Mouse (Mus musculus): ENCODE measurements at regions not wholly inside any gene's neighbourhood (a gene's known extent, or its start where the extent isn't known, plus 50 kb on each side); places are given as distances from the start of the nearest gene placed in this dataset.

DNA sequence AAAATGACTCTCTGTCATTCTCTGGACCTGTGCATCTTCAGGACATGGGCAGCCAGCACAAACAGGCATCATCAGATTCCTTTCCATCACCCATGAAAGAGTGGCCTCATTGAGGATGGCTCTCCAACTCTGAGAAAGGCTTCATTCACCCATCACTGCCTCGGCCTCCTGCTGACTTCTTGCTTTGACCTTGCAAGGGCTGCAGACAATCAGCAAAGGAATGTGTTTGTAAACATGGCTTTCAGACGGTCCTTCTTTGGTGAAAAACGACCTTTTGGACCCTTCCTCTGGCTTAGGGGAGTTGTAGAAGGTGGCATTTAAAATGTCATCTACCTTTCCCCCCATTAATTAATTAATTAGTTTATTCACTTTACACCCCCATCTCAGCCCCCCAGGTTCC, 134.3 kb downstream of the Moxd1 start:
- no peak for DNase-seq

DNA sequence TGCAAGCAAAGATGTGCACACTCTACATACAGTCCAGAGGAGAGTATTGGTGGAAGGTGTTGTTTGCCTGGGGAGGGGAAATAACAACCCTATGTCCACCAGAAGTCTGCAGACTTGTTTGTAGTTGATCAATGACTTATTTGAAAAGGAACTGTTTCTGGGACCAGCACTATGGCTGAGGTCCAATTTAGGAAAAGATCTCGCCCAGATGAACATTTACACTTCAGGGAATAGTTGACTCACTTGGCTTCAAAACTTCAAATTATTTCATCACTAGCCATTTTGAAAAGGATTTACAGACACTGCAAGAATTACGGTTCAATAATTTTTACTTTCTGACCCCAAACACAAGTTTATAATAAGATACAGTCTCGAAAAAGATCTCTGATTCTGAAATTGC, 138.1 kb downstream of the Moxd1 start:
- DNase-seq = no peak

DNA sequence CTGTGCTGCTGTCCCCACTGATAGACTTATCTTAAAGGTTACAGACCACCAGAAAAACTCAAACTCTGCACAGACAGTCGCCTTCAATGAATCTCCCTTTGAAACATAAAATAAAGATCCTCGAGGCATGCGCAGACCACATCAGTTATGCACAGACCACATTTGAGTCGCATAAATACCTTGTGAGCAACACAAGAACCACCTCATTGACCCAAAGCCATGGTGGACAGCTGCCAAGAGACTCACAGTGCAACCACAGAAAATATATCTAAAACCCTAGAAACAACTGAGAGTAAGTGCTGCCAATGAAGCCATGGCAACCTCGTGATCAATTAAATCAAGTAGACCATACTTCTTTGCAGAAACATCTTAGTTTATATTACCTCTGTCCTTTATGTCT, 142.1 kb downstream of the Moxd1 start:
- DNase-seq = no peak

DNA sequence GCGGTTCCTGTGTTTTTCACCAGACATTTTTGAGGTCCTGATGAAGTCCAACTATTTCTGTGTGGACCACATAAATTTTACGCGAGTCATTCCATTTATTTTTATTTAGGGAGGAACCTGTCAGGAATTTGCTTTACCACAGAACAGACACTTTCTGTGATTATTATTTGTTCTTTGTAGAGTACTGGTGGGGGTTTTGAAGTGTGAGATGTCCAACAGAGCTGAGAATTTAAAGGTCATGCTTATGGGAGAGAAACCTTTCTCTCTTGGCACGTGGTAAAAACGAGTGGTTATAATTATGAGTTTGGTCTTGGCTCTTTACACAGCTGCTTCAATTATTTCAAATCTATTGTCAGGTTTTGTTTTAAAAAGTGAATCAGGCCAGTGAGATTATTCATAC, 143.7 kb downstream of the Moxd1 start:
- DNase-seq = no peak

DNA sequence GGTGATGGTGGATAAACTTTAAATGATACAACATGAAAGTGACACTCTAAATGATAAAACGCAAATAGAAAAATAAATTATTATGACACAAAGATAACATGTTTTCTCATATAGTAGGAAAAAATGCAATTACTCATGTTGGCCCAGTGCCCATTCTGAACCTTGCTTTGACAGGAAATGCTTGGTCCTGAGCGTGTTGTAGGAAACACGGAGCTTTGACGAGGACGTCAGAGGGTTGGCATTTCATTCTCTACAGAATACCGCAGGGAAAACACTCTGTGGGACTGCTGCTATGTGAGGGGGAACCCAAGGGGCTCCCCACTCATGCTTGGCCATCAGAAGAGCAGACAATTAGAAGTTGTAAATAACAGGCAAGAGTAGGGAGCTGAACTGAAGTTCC, 150.6 kb downstream of the Moxd1 start:
- no peak for DNase-seq

DNA sequence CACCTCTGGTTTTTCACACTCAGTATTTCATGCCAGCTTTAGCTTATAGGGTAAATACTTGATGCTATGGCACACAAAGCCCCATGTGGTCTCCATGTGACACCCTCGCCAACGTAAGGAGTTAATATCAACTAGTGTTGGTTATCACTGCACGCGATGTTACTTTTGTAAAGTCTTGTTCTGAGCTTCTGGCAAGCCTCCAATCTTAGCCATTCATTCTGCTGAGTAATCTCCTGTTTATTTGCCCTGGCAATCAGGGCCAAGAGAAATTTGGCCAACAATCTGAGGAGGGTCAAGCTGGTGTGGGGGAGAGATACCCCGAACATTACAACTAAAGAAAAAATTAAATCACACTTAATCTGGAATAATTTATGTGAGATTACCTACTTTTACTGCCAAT, 156.0 kb downstream of the Moxd1 start:
- peak; percentile 84 for DNase-seq

DNA sequence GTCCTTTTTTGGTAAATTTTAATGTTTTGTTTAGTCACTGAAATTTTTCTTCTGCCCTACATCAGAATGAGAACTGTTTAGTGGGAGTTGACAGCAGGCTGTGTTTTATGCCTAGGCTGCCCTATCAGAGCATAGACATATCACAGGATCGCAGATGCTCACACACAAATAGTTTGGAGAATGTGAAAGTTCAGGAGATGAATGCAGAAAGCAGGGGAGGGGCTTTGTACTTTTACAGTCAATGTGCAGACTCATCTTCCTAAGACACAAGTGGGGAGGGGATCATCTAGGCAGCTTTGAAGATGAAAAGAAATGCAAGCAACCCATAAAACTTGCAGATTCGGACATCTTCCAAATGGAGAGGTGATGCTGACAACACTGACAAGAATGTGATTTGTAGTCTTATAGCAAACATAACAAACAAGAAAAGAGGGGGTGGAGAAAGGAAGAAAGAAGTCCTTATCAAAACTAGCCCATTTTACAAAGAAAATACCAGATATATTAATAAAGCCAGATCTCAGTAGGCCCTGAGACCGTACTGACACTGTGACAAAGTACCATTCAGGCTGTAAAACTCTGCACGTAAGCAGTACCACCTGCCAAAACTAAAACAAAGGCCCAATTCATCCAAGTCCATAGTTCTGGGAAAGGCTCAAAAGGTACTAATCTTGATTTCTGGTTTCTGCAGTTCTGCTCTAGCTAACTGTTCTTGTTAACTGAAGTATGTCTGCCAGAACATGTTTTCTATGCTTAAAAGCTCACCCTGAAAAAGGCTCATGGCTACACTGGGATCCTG, 157.4 kb downstream of the Moxd1 start:
- DNase-seq = no peak

DNA sequence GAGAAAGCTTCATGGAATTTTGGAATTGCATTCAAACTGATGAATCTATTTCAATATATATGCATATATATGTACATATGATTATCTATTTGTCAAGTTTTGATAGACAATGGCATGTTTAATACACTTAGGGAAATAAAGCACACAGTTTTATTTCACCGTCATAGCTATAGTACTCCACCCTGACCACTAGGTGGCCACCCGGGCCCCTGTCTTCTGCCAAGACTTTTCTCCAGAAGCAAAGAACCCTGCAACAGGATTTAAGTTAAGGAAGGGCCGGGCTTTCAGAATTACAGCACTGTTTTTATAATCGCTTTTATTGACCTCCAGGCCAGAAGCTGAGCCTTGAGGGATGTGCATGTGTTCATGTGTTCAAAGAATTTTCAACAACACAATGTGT, 158.6 kb downstream of the Moxd1 start:
- DNase-seq = no peak

DNA sequence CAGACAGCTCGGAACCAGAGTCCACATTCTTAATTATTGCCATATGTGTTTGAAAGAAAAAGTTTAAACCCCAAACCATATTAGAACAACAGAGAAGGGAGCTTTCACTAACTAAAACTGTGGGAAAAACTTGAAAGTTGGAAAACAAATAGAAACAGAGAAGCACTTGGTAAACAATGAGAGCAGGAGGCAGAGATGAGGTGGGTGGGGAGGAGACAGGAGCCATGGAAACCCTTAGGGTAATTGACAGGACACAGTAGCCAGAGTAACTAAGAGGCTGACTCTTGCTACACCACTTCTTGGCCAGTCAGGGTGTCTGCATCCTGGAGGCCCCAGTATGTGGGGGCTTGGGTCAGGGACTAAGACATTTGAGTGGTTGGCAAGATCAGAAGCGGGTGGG, 160.7 kb downstream of the Moxd1 start:
- peak; percentile 83 for DNase-seq

DNA sequence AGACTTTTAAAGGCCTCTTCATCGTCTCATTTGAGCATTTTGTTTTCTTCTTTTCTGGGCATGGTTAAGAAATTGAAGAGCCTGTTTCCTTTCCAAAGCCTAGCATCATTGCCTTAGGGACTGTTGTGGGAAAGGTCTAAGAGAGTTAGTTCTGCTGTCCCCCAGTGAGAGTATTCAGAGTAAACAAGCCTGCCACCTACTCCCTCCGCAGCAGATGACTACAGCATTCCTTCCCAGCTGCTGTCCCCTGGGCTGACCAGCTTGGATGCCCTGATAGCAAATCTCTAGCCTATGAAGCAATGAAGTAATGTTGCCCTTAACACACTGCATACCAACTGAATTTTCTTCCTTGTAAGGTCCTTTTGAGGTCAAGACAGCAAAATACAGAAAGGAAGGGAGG, 164.9 kb downstream of the Moxd1 start:
- peak; percentile 96 for DNase-seq

DNA sequence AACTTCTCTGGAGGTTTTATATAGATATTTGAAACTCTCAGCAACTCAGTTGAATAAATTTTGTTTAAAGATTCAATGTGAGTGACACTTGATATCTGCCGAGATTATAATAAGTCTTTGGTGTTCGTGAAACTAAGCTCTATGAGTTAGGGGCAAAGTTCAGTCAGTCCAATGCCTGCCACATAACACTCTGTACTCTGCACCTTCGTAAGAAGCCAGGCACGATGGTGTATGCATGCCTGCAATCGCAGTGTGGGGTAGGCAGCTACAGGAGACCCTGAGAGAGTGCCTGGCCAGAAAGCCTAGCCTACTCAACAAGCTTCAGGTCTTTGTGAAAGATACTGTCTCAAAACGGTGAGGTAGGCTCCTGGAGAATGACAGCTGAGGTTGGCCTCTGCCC, 167.7 kb downstream of the Moxd1 start:
- DNase-seq = no peak

DNA sequence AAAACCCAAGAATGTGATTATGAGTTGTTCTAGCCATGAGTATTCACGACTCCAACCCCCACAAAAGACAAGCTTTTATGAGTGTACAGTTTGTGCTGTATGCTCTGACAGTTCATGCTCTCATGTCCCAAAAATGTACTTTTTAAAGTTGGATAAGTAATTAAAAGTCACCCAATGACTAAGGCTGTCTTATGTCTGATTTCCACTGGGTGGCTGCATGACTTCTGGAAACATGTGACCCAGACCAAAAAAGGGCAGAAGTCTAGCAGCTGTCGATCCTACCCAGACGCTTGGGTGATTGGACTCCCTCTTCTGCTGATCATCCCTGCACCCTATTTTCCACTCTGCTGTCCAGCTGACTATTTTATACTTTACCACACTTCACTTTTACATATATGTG, 168.7 kb downstream of the Moxd1 start:
- DNase-seq = peak; percentile 91

DNA sequence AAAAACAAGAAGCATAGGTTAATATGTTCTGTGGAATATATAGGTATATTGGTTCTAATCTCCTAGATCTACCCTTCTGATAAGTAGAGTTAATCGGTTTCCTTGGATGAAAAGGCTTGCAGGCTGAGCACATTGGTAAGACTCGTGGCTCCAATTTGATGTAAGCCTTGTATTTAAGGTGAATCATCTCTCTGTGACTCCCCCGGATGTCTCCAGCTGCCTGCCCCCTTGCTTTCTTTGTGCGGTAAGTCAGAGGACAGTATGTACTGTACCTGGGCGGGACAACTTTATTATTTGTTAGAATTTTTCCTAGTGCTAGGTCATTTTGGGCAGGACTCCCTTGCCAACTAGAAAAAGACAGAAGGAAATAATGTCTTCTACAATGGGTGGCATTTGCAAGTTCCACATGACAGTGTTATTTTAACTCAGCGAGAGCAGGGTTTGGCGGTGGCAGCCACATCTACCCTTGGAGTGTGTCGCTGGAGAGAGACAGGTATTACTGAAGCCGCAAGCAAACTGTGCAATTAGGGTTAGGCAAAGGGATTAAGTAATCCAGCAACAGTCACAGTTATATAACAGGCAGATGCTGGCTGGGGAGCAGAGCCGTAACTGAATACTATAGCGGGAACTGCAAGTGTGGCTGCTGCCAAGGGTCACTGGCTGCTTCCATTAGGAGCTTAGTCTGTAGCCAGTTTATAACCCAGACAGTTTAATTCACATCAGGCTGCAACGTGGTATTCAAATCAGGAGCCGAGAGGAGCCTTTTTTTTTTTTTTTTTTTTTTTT, 172.9 kb downstream of the Moxd1 start:
- peak; percentile 98 for DNase-seq

DNA sequence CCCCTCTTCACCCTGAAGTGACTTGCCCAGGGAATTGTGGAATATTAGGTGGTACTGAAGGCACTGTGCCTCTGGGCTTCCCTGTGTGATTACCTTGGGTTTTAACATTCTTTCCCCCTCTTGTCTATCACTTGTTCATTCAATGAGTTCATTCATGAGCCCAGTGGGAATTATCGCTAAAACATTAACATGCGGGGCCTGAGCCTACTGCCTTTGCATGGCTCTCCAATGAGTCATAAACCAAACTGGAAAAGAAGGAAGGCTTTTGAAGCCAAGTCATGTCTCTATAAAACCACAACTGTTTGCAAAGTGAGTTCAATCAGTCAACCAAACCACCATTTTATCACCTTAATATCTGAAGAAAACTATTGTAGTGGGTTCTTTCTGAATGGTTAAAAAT, 173.8 kb downstream of the Moxd1 start:
- DNase-seq = peak; percentile 92

DNA sequence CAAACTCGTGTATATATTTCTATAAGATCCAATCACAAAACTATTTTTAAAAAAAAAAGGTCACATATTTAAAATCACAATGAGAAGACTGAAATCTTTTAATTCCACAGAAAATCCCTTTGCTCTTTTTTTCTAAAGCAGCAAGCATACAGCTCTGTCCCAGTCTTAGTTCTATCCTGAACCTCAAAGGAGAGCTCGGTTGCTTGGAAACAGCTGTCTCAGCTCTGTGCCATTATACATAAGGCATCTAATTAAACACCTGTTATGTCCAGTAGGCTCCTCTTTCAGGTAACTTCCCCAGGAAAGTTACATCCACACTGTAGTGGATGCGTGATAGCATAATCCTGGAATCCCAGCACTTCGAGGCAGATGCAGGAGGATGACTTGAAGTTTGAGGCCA, 181.5 kb downstream of the Moxd1 start:
- DNase-seq = no peak

DNA sequence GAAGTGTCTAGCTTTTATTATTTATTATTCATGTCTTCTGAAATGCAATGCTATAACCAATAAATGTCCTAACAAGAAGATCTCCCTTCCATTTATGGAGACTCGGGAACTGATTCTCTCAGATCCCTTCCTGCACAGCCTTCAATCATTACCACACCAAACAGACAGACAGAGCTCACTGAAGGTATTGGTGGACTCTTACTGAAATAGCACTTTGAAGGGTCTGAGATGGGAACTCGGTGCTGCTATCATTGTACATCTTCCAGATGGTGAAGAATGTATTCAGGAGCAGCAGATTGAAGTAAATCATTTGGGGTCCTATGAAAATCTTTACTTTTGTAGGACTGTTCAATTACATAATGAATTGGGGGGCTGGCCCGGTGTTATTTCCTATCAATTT, 183.6 kb downstream of the Moxd1 start:
- DNase-seq = no peak

DNA sequence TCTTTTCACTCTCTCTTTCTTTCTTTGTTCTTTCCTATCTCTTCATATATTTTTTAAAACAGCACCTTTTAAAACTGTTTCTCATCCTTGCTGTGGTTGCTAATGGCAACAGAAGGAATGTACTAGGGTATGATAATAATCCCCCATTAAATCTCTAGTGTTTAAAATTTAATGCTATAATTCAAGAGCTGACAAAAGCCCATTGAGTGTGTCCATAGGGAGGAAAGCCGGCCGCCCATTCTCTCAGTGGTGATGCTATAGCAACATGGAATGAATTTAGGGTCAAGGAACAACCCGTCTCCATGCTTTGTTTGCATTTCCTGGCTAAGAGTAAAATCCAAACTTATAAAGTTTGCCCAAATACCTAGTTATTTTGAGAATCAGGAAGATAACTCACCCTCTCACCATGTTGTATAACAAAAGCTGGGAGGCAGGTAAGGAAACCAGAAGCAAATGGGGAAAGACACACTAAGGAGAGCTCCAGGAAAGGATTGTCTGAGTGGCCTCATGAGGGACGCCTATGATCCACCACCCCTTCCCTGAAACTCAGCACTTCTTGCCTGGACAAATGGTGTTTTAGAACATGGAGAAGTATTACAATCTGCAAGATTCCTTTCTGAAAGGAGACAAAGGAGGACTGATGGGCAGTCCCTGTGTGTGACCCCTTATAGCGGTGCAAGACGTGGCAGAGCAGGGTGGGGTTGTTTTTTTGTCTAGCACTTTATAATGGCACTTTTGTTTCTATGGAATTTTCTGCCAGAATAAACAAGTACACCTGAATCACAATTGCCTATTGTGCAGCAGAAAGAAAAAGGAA, 184.3 kb downstream of the Moxd1 start:
- DNase-seq = no peak

DNA sequence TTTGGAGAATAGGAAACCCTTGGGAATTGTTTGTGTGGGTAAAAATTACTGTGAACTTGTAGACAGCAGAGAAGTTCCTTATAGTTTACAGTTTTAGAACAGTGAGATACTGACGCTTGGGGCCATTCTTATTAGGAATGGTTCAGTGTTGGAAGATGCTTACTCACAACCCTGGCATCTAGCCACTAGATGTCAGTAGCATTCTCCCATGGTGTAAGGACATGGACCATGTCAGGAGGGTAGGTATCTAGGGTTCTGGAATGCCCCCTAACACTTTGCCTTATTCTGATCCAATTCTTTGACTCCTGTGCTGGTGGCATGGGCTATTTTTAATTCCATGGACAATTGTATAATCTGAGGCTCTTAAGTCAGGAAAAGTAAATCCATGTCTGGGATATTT, 185.3 kb upstream of the Ccn2 start:
- no peak for DNase-seq

DNA sequence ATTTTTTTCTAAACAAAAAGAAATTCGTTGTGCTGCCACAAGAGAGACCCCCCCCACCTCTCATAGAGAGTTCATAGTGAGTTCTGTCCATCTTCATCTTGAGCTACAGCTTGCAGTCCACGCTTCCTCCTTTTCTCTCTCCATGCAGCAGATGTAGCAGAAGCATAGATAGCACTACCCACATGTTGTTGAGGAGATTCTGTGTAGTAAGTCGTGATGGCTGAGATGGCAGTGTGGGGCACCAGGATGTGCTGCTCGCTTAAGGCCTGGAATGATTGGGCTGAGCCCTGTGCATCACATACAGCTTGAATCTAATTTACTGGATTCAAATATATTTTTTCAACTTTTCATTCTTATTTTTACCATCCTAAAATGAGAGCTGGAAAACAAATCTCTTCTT, 184.4 kb upstream of the Ccn2 start:
- DNase-seq = no peak

DNA sequence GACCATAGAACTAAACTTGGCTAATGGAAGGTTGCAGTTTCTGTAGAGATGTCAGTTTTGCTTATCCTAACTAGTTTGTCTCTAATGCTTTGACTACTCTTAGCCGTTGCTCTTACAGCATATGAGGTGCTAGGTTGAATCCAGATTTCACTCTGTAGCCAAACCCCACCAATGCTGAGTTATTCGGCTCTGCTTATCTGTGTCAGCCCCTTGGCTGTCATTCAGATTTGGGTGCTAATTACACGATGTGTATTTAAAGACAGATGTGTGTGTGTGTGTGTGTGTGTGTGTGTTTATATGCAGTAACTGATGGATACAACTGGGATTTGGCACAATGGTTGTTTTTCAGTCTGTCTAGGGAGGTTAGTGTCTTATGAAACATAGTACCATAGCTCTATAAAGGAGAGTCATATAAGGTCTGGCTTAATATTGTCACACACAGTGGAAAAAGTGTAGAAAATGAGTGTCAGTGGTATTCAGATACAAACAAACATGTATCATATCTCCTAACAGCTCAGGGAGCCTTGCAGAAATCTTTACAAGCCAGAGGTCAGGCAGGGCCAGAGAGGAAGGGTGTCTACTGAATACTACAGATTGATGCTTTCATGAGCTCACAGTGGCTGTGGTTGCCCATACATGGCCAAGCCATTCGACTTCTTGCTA, 172.6 kb upstream of the Ccn2 start:
- no peak for DNase-seq

DNA sequence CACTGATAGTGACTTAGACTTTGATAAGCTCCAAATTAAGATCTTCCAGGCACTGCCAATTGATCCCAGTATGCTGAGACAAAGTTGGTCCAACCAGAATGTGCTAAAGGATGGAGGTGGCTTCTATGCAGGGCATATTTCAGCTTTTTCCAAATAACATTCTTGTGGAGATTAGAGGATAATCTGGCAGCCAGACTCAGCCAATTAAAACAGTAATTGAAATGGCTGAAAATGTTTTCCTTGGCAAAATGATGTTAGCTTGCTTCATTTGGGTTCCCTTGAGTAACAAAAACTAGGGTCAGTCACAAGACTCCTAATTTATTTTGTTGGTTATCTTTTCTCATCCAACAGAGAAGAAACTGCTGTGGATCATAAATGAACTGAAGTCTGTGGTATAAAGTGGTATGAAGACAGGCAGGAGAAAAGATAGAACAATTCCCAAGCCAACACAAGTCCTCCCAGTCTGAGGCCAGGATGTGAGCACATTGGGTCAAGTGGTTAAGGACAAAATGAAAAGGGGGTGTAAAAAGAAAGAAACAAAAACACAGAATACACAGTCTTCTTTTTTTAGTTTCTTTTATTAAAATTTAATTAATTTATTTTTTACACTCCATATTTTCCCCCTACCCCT, 161.4 kb upstream of the Ccn2 start:
- peak; percentile 94 for DNase-seq

DNA sequence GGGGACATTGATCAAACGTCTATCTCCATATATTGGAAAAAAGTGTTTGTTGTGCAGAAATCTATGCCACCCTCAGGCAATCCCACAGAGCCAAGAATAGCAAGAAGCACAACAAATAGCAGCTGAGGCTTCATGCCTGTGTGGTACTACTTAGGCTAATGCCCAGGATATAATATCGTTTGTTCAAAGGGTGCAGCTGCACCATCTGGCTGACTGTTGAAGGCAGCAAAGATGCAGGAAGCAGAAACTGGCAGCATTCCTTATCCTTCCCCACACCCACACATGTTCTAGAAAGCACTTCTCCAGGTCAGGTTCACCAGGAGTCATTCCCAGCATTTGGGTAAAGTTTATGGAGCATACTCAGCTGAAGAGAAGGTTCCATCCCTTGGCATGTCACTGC, 158.1 kb upstream of the Ccn2 start:
- no peak for DNase-seq

DNA sequence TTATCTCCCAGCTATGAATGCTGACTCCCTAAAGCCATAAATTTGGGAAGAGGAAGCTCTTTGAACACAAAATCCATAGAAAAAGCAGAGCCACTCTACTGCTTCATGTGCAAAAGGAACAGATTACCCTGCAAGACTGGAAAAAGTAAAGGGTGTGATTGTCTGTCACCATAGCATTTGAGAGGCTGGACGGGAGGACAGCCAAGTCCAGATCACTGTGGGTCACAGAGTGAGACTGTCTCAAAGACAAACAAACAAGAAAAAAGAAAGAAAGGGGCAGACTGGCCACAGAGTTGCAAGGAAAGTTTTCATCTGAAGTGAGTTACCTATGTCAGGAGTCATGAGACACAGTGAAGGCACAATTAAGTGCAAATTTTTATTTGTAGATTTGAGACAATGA, 150.7 kb upstream of the Ccn2 start:
- DNase-seq = peak; percentile 91
